Mouse (Mus musculus) thymus, postnatal 4 days (tissue): ENCODE measurements at regions not wholly inside any gene's neighbourhood (a gene's known extent, or its start where the extent isn't known, plus 50 kb on each side); places are given as distances from the start of the nearest gene placed in this dataset.
A peak's percentile ranks its signal among the peaks of the same experiment; 100 is the strongest.

Experiments
- DNase-seq: peaks from one replicate; pipeline ENCODE4 v3.0.0; 2021

GRCm38 (mm10) chr14:24957392-24957791, 470.5 kb downstream of the Rps24 start:
- DNase-seq, result no peak

DNA sequence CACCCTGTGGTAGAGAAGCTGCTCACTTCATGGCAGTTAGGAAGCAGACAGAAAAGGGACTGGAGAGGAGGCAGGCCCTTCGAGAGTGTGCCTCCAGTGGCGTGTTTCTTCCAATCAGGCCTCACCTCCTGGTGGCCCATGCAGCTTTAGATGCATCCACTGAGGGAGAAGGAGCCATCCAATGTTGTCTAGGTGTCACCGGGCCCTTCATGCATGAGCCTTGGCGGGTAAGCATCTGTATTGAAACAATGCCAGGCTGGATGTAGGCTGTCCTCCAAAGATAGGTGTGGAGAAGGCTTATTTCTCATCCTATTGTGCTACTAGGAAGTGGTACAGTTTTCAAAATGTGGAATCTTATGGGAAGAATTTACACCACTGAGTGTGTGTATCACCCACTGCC, 471.9 kb downstream of the Rps24 start:
- no peak for DNase-seq

DNA sequence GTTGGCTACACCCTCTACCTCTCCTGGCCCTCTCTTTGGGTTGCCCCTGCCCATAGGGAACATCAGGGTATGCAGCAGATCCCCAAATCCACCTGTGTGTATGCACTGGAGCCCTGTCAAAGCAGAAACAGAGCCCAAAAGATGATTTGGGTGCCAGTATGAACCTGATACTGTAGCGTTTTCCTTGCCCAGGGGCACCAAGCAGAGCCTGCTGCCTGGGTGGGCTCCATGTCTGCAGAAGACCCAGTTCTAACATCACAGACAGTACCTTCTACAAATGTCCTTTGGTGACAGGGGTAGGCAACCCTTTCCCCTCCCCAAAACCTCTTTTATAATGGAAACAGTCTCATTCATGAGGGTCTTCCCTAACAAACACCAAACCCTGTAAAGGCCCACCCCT, 472.5 kb downstream of the Rps24 start:
- no peak for DNase-seq

DNA sequence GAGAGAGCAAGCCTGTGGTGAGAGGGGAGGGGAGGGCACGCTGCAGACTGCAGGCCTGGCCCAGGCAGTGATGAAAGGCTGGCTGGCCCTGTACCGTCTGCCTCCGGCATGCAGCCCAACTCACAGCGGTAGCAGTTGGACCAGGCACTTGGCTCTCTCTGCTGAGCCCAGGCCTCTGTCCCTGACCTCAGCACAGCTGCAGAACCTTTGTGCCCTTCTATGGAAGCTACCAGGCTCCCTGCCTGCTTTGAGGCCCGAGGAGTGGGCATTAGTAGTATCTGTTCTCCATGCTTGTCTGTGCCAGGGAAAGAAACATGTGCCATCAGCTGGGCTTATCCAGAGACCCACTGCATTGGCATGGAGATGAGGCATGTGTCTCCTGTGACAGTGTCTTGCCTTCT, 473.2 kb downstream of the Rps24 start:
- no peak for DNase-seq

- DNase-seq, result no peak
These were observed 473.9 kb downstream of the Rps24 start for GRCm38 (mm10) chr14:24960875-24961274.

DNA sequence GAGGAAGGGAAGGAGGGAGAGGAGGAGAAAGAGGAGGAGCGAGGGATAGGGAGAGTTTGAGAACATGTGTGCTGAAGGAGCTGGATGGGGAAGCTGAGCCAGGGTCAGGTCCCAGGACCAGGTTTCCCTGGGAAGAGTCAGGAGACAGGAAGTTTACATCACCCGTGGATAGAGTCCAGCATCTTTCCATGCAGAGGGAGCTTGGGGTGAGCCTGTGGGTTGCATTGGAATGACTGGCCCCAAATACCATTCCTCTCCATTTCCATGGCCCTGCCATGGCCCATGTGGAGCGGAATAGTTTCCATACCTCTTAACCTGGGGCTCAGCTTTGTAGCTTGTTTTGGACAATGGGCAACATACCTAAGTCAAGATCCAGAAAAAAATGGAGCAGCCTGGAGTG, 474.8 kb downstream of the Rps24 start:
- no peak for DNase-seq

GRCm38 (mm10) chr14:24969584-24969983, 482.7 kb downstream of the Rps24 start:
- no peak for DNase-seq

- no peak for DNase-seq
These were observed 485.4 kb downstream of the Rps24 start for GRCm38 (mm10) chr14:24972357-24972756.

DNA sequence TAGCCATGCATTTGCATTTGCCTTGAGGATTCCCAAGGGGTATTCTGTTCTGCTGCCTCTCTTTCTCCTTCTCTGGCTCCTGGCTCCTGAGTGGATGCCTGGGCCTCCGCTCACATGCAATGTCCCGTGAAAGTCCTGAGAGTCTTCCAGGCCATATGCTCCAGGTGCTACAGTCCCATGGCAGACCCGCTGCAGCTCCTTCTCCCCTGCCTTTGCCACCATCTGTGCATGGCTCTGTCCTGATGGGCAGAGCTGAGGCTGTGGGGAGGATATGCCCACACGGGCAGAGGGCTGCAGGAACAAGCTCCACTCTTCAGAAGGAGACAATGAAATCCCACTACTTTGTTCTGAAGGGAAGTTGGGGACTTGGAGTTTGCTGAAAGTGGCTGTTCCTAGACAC, 485.9 kb upstream of the Zmiz1 start:
- DNase-seq, result no peak

- DNase-seq, result no peak
These were observed 485.4 kb upstream of the Zmiz1 start for GRCm38 (mm10) chr14:24973591-24973990.

DNA sequence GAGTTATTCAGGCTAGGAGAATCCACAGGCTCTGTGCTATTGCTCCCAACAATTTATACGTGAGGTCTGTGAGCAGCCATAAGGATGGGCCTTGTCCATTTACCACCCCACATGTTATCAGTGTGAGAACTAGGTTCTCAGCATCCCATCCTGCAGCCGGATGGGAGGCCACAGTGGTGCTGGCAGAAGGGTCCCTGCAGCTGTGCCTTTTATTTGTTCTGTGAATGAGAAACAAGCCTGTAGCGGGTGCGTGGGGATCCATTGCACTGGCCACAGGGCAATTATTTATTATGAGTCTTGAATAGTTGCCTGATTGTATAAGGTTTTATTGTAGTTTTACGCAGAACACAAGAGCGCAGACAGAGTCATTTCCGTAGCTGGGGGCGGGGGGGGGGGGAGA, 476.5 kb upstream of the Zmiz1 start:
- DNase-seq, result no peak

DNA sequence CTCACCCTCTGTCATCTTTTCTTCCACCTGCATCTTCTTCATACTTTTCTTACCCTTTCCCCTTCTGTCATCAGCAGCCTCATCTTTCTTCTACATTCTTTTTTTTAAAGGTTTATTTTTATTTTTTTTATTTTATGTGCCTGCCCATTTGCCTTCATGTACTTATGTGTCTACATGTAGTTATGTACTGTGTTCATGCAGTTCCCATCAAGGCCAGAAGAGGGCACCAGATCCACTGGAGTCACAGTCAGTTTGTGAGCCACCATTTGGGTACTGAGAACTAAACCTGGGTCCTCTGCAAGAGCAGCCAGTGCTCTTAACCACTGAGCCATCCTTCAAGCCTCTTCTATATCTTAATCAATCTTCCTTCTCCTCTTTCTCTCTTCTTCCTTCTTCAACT, 475.7 kb upstream of the Zmiz1 start:
- peak; percentile 73 for DNase-seq

- DNase-seq, result no peak
These were observed 473.1 kb upstream of the Zmiz1 start for GRCm38 (mm10) chr14:24985806-24986359.

- DNase-seq, result no peak
These were observed 472.6 kb upstream of the Zmiz1 start for GRCm38 (mm10) chr14:24986404-24986803.

DNA sequence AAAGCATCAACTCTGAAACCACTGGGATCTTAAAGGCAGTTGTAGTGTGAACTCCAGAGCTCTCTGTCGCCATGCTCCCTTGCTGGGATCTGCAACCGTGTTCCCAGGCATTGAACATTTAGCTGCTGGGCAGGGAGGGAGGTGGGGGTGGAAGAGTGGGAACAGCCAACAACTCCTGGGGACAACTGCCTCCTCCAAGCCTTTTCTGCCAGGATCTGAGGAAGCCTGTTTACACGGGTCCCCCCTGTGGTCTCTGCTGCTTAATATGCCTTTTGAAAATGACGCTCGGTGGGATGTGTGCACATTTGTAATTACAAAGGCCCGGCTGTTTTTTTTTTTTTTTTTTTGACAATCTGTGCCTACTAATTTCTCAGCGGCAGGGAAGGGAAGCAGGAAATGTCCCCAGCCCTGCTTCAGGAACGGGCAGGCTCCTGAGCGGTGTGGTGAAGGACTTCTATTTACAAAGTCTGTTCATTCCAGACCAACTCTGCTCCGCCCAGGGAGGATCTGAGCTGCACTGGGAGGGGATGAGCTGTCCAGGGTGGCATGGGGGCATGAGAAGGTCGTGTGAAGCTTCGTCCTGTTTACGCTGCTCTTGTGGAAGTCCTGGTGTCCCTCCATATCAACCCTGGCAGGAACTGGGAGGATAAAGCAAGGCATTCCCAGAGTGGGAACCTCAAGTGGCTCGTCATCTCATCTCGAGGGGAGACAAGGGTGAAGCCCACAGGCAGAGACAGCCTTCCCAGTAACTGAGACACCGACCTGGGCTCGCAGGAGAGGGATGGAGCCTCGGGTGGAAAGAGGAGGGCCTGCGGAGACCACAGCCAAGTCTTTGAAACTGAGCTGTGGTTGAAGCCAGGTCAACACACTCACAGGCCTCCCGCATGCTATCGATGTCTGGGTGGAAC, 465.0 kb upstream of the Zmiz1 start:
- no peak for DNase-seq

DNA sequence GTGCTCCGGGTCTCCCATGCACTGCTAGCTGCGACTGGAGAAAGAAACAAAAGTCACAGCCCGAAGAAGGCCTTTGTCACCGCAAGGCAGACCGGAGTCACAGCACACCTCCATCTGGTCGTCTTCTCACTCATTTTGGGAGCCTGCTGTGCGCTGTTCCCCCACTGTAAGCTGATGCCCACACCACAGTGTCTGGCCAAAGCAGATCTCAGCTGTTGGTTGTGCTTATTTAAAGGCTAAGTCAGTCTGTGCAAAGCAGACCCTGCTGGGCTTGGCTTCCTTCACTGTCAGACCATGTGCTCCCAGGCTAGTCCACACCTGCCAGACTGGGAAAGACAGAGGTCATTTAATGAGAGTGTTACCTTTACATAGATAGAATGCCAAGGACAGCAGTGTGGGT, 463.8 kb upstream of the Zmiz1 start:
- DNase-seq, result no peak

DNA sequence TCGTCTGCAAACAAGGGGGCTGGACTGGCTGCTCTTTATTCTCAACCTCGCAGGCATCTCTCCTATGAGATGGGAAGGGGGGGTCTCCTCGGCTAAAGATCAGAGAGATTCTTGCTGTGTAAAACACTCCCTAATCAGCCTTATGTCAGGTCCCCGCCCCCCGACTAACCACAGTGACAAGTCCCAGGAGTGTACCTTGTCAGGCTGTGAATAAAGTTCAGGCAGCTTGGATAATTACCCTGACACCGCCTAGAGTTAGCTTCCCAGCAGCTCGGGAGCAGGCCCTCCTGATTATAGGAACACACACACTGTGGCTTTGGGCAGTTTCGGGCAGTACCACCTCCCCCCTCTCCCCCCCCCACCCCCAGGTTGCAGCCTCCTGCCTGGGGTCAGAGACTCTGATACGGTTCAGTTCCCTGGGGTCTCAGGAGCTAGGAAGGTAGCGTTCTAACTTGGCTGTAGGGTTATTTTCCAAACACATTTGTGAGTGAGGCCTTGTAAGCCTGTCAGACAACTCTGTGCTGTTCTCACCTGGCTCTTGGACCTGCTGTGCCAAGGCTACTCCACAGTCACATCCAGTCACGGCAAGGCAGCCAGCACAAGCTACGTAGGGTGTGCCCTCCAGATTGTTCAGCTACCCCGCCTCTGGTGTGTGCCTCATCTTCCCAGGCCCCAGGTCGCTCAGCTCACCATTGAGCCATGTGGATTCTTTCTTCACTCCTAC, 461.0 kb upstream of the Zmiz1 start:
- no peak for DNase-seq

GRCm38 (mm10) chr14:24999008-24999572, 459.9 kb upstream of the Zmiz1 start:
- DNase-seq, result no peak

- DNase-seq, result no peak
These were observed 453.6 kb upstream of the Zmiz1 start for GRCm38 (mm10) chr14:25005241-25005946.

GRCm38 (mm10) chr14:25011926-25012325, 447.1 kb upstream of the Zmiz1 start:
- no peak for DNase-seq

DNA sequence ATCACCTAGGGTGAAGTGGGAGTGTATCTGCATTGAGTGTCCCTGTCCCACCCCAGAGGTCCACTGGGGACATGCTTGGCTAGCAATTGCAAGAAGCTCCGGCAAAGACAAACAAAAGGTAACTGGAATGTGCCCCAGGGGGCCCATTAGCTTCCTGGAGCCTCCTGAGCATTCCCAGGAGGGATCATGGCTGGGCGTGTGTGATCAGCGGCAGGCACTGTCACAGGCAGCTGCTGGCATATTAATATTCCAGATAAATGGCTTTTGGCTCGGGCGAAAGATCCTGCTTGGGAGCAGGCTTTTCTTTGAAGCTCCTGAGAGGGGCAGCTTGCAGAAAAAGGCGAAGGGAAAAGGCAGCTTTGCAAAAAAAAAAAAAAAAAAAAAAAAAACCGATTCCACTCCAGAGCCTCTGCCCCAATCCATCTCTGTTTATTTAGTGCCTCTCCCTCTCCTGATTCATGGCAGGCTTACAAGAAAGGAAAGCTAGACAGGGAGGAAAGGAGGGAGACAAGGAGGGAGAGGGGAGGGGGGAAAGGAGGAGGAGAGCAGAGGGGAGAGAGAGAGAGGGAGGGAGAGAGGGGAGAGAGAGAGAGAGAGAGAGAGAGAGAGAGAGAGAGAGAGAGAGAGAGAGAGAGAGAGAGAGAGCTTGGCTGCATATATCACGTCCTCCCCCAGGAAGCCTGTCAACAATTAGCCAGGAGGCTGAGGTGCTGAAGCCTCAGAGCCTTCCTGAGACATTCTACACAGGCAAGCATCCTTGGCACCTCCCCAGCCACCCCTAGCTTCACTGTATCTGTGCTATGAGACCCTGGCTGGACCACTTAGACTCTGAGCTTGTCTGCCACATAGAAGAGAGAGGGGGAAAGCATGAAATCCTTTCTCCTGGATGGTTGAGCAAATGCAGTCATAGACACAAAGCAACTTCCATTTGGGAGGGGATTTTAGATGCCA, 443.4 kb upstream of the Zmiz1 start:
- no peak for DNase-seq

GRCm38 (mm10) chr14:25017860-25018259, 441.1 kb upstream of the Zmiz1 start:
- peak; percentile 68 for DNase-seq
